Mouse (Mus musculus) erythroblast, embryonic 14.5 days (primary cell): ENCODE results near the gene Kcnk4. TPM values are rescaled to one million over a fixed set of nuclear protein-coding genes. Genes with fewer than 3 reads are reported as not detected.

Experiments used
- H3K27me3 ChIP-seq: 2 replicates; pipeline ENCODE4 v1.6.1; 2012; ENCODE audit warnings: inconsistent platforms; ENCODE audit not compliant: control insufficient read depth
- H3K36me3 ChIP-seq: 2 replicates; pipeline ENCODE4 v1.6.1; 2012; ENCODE audit warnings: mild to moderate bottlenecking, inconsistent platforms; ENCODE audit not compliant: control insufficient read depth
- H3K4me1 ChIP-seq: 2 replicates; pipeline ENCODE4 v1.6.1; 2012; ENCODE audit warnings: inconsistent platforms; ENCODE audit not compliant: control insufficient read depth
- H3K4me3 ChIP-seq: replicated peaks from 2 replicates; pipeline ENCODE3; 2012; ENCODE audit warnings: moderate library complexity, mild to moderate bottlenecking, inconsistent platforms
- H3K9me3 ChIP-seq: 2 replicates; pipeline ENCODE4 v1.6.1; 2012; ENCODE audit warnings: low read length, inconsistent platforms, mixed read lengths; ENCODE audit not compliant: control insufficient read depth
- GATA1 ChIP-seq: IDR thresholded peaks from 2 replicates; pipeline ENCODE4 v1.6.1; 2012; ENCODE audit warnings: low read length, inconsistent platforms, mixed read lengths
- TAL1 ChIP-seq: IDR thresholded peaks from 3 replicates; pipeline ENCODE4 v1.6.1; 2012; ENCODE audit warnings: low read length, inconsistent platforms, mixed read lengths
- polyA plus RNA-seq: library from polyadenylated mRNA; stranded (reverse); fragments of >175 nt; gene quantifications from 2 replicates; pipeline ENCODE4 v1.2.3, GENCODE M21; 2012

Kcnk4 gene
- not detected in 2 replicates for polyA plus RNA-seq

- H3K27me3 ChIP-seq: peaks cover 71% of the 10 kb centered on the region
- H3K9me3 ChIP-seq: peaks cover 10% of the 10 kb centered on the region; the same call in 1 of the 2 replicates
- H3K4me1 ChIP-seq: peaks cover 5% of the 10 kb centered on the region
- TF ChIP-seq TAL1 (no peak), GATA1 (no peak)
- no peaks in the 10 kb centered on the region; the same call in 1 of the 2 replicates for H3K36me3 ChIP-seq
- H3K4me3 ChIP-seq: no peak within 1 kb of the TSS
Observed at GRCm38 (mm10) chr19:6934195-6934977, at the start of gene Kcnk4. TSS of gene Kcnk4 (minus strand) at chr19:6934515.

GRCm38 (mm10) chr19:6983621-6984020 is 49.3 kb upstream of the Kcnk4 start:
- Histone ChIP-seq H3K9me3 (no peaks in the 10 kb centered on the region), H3K4me3 (no peak overlapping the region), H3K27me3 (no peaks in the 10 kb centered on the region), H3K36me3 (peaks cover 35% of the 10 kb centered on the region), H3K4me1 (peaks cover 64% of the 10 kb centered on the region)
- no peak for TF ChIP-seq TAL1

GRCm38 (mm10) chr19:6981465-6981864 is 47.1 kb upstream of the Kcnk4 start:
- H3K27me3 ChIP-seq: no peaks in the 10 kb centered on the region
- H3K4me1 ChIP-seq: peaks cover 65% of the 10 kb centered on the region
- peaks cover 55% of the 10 kb centered on the region for H3K36me3 ChIP-seq
- H3K9me3 ChIP-seq: no peaks in the 10 kb centered on the region
- H3K4me3 ChIP-seq: peak overlapping the region; percentile 89
- TF ChIP-seq GATA1 (no peak), TAL1 (no peak)

- H3K4me3 ChIP-seq: peak within 1 kb of the TSS; percentile 89
- H3K27me3 ChIP-seq: no peaks in the 10 kb centered on the region
- no peak for TF ChIP-seq TAL1
- TF ChIP-seq GATA1: no peak
- peaks cover 53% of the 10 kb centered on the region for H3K36me3 ChIP-seq
- peaks cover 66% of the 10 kb centered on the region for H3K4me1 ChIP-seq
- H3K9me3 ChIP-seq: no peaks in the 10 kb centered on the region
Observed at GRCm38 (mm10) chr19:6980381-6981093, 46.2 kb upstream of the Kcnk4 start, which contains the start of gene Fkbp2. TSS of gene Fkbp2 (minus strand) at chr19:6980501.

- H3K4me3 ChIP-seq: peak overlapping the region; percentile 89
- H3K4me1 ChIP-seq: peaks cover 64% of the 10 kb centered on the region
- H3K36me3 ChIP-seq: peaks cover 46% of the 10 kb centered on the region
- no peaks in the 10 kb centered on the region for H3K9me3 ChIP-seq
- TF ChIP-seq GATA1 (no peak), TAL1 (no peak)
- no peaks in the 10 kb centered on the region for H3K27me3 ChIP-seq
Observed at GRCm38 (mm10) chr19:6979486-6980380, 45.4 kb upstream of the Kcnk4 start.

GRCm38 (mm10) chr19:6979001-6979479 is 44.7 kb upstream of the Kcnk4 start:
- H3K4me3 ChIP-seq: peak overlapping the region; percentile 89
- peaks cover 41% of the 10 kb centered on the region for H3K36me3 ChIP-seq
- H3K27me3 ChIP-seq: no peaks in the 10 kb centered on the region
- H3K4me1 ChIP-seq: peaks cover 70% of the 10 kb centered on the region
- no peaks in the 10 kb centered on the region for H3K9me3 ChIP-seq
- no peak for TF ChIP-seq TAL1
- no peak for TF ChIP-seq GATA1

- Histone ChIP-seq H3K4me1 (peaks cover 74% of the 10 kb centered on the region), H3K9me3 (no peaks in the 10 kb centered on the region), H3K27me3 (no peaks in the 10 kb centered on the region), H3K36me3 (peaks cover 37% of the 10 kb centered on the region), H3K4me3 (peak overlapping the region; percentile 89)
- no peak for TF ChIP-seq TAL1
- TF ChIP-seq GATA1: no peak
Observed at GRCm38 (mm10) chr19:6978639-6978974, 44.3 kb upstream of the Kcnk4 start.

- TF ChIP-seq GATA1: no peak
- TF ChIP-seq TAL1: no peak
- Histone ChIP-seq H3K4me3 (peak overlapping the region; percentile 89), H3K4me1 (peaks cover 77% of the 10 kb centered on the region), H3K36me3 (peaks cover 33% of the 10 kb centered on the region), H3K27me3 (no peaks in the 10 kb centered on the region), H3K9me3 (no peaks in the 10 kb centered on the region)
Observed at GRCm38 (mm10) chr19:6977759-6978638, 43.7 kb upstream of the Kcnk4 start.
